Mouse (Mus musculus): ENCODE results near the gene Amn1.
"Not testable (repeated sequence)": the region's sequence is repeated elsewhere in the genome, so short reads cannot be mapped to it uniquely, and the experiment has no call there.

Amn1 gene

DNA sequence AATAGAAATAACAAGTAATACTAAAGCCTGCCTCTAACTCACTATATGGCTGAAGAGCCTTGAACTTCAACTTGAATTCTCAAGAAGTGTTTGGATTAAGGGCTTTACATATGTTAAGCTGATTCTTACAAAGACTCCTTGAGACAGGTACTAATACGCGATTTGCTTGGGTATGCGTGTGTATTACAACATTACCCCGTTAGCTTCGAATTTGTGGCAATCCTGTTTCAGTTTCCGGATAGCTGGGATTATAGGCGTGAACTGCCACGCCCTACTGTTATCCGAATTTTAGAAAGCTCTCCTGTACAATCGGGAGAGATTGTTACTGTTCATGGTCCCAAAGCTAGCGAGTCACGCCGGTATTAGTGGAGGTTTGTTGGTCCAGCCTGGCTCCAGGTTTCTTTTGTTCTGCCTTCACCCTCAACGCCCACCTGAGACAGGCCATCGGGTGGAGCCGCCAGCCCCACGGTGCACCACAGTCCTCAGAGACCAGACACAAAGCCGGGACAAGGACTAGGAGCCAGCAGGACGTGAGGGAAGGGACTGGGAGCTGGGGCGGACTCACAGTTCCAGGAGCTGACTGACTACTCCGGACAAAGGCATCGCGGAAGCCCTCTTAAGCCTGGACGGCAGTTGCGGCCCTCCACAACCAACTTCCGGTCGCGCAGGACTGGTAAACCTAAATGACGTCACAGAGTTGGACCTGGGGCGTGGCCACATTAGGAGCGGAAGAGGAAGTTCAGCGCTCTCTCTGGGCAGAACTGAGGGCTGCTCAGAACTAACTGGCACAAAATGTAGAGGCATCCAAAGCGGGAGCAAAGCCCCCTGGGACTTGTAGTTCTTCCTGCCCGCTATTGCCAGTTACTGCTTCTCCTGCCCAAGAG is at the start of gene Amn1:
Amn1 (minus strand) TSS at position 672 of the 884 bp plus-strand sequence.
- DNase-seq, result peak; percentile 97 to 98

- DNase-seq, result no peak
These were observed 48.3 kb upstream of the Amn1 start for GRCm38 (mm10) chr6:149236807-149237206.

DNA sequence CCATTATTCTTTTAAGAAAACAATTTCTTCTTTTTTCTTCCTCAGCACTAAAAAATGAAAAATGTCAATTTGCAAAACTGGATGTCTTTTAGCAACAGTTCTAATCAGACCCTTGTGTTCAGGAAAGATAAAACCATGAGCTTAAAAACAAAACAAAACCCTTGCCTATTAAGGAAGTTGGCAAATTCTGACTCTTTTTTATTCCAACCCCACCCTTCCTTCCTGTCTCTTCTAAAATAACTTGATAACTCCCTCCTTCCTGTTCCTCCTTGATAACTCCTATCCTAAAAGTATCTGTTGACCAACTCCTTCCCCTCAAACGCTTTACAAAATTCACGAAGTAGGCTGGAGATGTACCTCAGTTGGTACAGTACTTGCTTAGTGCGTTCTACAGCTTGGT is 45.4 kb upstream of the Amn1 start:
- DNase-seq, result no peak

DNA sequence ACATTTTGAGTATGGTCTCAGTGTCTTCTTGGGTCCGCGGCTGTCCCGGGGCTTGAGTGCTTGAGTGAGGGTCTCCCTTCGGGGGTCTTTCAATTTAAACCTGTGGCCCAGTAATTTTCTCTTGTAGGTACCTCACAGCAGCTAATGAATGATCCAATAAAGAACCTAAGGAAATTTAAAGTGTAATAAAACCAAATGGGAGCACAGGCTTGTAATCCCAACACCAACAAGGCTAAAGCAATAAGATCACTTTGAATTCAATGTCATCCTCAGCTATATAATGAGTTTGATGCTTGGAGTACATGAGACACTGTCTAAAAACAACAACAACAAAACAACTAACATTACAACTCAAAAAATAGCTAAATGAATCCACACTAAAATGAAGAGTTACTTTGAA is 36.2 kb upstream of the Amn1 start:
- no peak for DNase-seq

DNA sequence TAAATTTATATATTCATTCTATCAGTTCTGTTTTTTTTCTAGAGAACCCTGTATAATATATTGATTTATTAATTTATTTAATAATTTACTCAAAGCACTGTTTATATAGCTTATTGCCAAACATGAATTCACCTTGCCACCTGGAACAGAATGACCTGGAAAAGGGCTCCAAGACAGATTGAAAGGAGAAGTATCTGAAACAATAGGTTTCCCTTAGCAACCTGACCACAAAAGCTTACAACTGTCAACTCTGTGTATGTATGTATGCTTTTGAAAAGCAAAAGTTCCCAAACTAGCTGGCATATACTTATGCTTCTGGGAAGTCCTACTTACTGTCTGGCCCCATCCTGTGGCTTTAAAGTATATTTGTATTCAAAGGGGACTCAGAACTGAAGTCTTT is 32.8 kb upstream of the Amn1 start:
- DNase-seq, result no peak

DNA sequence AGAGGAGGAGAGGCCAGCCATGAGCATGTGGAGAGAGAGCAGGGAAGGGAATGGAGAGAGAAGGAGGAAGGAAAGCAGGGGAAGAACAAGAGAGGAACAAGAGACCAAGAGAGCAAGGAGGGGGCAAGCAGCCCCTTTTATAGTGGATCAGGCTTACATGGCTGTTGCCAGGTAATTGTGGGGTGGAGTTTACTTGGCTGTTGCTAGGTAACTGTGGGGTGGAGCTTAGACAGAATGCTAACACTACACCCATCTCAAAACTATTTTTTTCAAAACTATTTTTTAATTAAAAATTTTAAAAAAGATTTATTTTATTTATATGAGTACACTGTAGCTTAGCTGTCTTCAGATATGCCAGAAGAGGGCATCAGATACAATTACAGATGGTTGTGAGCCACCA is 10.1 kb upstream of the Amn1 start:
- DNase-seq, result no peak

GRCm38 (mm10) chr6:149197116-149197515 is 8.6 kb upstream of the Amn1 start:
- DNase-seq, result no peak

DNA sequence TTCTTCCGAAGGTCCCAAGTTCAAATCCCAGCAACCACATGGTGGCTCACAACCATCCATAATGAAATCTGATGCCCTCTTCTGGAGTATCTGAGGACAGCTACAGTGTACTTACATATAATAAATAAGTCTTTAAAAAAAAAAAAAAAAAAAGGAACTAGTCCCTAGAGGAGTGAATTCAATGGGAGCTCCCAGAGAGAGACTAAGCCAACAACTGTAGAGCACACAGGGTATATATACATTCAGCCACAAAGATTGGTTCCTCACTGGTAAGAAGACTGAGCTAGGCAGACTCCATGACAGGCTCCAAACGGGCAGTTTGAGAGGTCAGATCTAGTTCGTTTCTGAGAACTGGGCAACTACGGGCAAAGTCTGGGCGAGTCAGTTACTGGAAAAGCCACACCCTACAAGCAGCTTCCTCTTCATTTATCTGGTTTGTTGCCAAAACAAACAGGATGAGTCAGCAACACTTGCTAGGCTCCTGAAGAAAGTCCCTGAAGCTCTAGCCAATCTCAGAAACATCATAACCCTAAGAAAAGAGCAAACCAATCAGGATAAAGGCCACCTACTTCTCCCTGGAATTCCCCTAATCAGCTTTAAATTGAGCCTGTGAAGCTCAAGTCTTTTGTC is 4.9 kb upstream of the Amn1 start:
- no peak for DNase-seq

- DNase-seq, result not testable (repeated sequence)
These were observed 3.4 kb upstream of the Amn1 start for GRCm38 (mm10) chr6:149191951-149192350.

GRCm38 (mm10) chr6:149189340-149189922 is 919 bp upstream of the Amn1 start:
- DNase-seq, result peak; percentile 39 to 41

DNA sequence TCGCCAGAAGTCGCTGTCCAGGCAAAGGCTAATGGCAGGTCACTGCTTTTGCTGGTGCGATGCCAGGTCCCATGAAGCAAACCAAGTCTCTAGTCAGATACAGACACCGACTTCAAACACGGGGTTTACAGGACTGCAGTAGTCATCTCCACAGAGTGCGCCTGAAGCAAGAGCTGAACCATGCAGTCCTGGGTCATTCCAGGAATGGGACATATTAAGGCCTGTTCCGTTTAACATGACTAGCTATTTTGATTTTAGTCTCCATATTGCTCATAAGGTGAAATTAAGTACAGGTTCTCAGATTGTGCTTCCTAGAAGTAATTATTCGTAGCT is 379 bp upstream of the Amn1 start:
- no peak for DNase-seq

GRCm38 (mm10) chr6:149187371-149187770 is 1.1 kb downstream of the Amn1 start:
- no peak for DNase-seq

GRCm38 (mm10) chr6:149184007-149184406 is 4.5 kb downstream of the Amn1 start:
- no peak for DNase-seq

DNA sequence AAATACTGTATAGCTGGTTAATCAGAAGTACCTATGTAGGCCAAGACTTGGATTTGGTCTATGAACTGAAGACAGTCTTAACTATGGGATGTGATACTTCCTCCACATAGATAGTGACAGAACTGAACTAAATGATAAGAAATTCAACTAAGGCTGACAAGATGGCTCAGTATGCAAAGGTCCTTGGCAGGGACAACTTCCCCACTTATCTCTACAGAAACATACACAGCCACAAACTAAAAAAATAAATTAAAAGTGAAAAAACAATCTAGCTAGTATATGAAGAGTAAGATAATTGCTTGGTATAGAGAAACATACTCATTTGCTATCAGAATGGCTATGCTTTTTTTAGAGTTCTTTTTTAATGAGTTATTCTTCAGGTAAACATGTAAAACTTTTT is 9.4 kb downstream of the Amn1 start:
- DNase-seq, result no peak

DNA sequence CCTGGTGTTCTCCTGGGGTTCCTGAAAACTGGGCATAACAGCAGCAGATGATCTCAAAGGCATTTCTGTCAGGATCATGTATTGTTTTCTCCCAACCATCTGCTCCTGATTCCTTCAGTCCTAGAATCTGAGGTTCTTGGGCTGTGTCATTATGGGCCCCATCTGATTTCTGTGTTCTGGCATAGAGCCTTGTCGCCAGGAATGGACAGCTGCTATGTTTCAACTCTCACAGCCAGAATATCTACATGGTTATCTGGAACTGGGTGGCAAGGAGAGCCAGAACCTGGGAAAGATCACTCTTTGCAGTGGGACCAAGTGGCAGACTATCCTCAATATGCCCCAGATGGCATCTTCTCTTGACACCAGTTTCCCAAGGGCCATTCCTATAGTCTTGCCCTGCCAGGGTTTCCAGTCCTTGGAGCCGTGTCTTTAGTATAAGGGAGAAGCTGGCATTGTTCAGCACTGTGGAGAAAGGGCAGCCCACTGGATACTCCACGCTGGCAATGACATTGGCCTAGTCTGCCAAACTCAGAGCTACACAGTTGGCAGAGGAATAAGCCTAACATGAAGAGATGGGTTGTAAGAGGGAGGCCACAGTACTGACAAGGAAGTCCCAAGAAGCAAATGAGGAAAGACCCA is 13.5 kb downstream of the Amn1 start:
- DNase-seq, result peak; percentile 81 to 84

GRCm38 (mm10) chr6:149173831-149174625 is 14.5 kb downstream of the Amn1 start:
- DNase-seq, result peak; percentile 12 to 38

GRCm38 (mm10) chr6:149169965-149170364 is 18.5 kb downstream of the Amn1 start:
- DNase-seq, result not testable (repeated sequence)

- no peak for DNase-seq
These were observed 20.1 kb downstream of the Amn1 start for GRCm38 (mm10) chr6:149168436-149168835.

- DNase-seq, result no peak
These were observed 20.8 kb downstream of the Amn1 start for GRCm38 (mm10) chr6:149167672-149168071.

- not testable (repeated sequence) for DNase-seq
These were observed 21.5 kb downstream of the Amn1 start for GRCm38 (mm10) chr6:149167038-149167437.

- peak; percentile 11 to 19 for DNase-seq
These were observed 33.3 kb downstream of the Amn1 start for GRCm38 (mm10) chr6:149155031-149155841.
